Mouse (Mus musculus): ENCODE measurements around the gene Oasl1.

- TF ChIP-seq POLR2A (IDR thresholded peaks at IDR 0.05; ENCODE audit: low read depth, low read length), result no peak
- TF ChIP-seq CTCF (IDR thresholded peaks at IDR 0.05; ENCODE audit: extremely low read depth, insufficient read depth, insufficient read length, insufficient replicate concordance), result no peak
These were observed 44.7 kb downstream of the Oasl1 start for GRCm38 (mm10) chr5:114967523-114968268.

Measured in spleen, adult 2 months (tissue).